Mouse (Mus musculus) intestine, postnatal 0 days (tissue): ENCODE measurements at regions not wholly inside any gene's neighbourhood (a gene's known extent, or its start where the extent isn't known, plus 50 kb on each side); places are given as distances from the start of the nearest gene placed in this dataset.

Experiments used
- ATAC-seq: fragments of 200-750 bp; cut with Nextera tagmentation; 2 replicates; pipeline ENCODE4 v1.8.0; 2017; ENCODE audit warnings: mild to moderate bottlenecking, moderate TSS enrichment, moderate library complexity
- H3K27ac ChIP-seq: fragments of 300-500 bp; sonication (generic); 2 replicates; pipeline ENCODE4 v1.5.1; 2014; ENCODE audit warnings: mild to moderate bottlenecking, low read depth, low read length, moderate library complexity
- H3K27me3 ChIP-seq: fragments of 300-500 bp; sonication (generic); replicated peaks from 2 replicates; pipeline ENCODE4 v1.6.1; 2014; ENCODE audit warnings: low read length, mixed read lengths; ENCODE audit not compliant: control insufficient read depth, insufficient read depth
- H3K36me3 ChIP-seq: fragments of 300-500 bp; sonication (generic); 2 replicates; pipeline ENCODE4 v1.6.1; 2014; ENCODE audit warnings: mild to moderate bottlenecking, moderate library complexity; ENCODE audit not compliant: control insufficient read depth, insufficient read depth
- H3K4me1 ChIP-seq: fragments of 300-500 bp; sonication (generic); replicated peaks from 2 replicates; pipeline ENCODE4 v1.6.1; 2014; ENCODE audit warnings: antibody characterized with exemption, low read length, mixed read lengths; ENCODE audit not compliant: control insufficient read depth, insufficient read depth
- H3K4me2 ChIP-seq: fragments of 300-500 bp; sonication (generic); replicated peaks from 2 replicates; pipeline ENCODE4 v1.6.1; 2014; ENCODE audit warnings: low read depth, mild to moderate bottlenecking, moderate library complexity
- H3K4me3 ChIP-seq: fragments of 300-500 bp; sonication (generic); 2 replicates; pipeline ENCODE4 v1.5.1; 2014; ENCODE audit warnings: low read depth, low read length
- H3K9ac ChIP-seq: fragments of 300-500 bp; sonication (generic); 2 replicates; pipeline ENCODE4 v1.6.1; 2014; ENCODE audit warnings: mild to moderate bottlenecking, low read depth, low read length
- H3K9me3 ChIP-seq: fragments of 300-500 bp; sonication (generic); 2 replicates; pipeline ENCODE4 v1.6.1; 2016; ENCODE audit warnings: mixed run types; ENCODE audit not compliant: control insufficient read depth
- CTCF ChIP-seq: sonication (generic); IDR thresholded peaks from 2 replicates; pipeline ENCODE4 v1.5.1; 2016; ENCODE audit warnings: low read depth, mild to moderate bottlenecking, control low read depth, antibody characterized with exemption, moderate library complexity
- WGBS: fragments of 180-500 bp; shearing (Covaris S2); extraction: QIAGEN DNeasy Blood & Tissue Kit; methylation state at CpG from one replicate; pipeline ENCODE4 v1.1.7; 2014; 5-methylcytosine and 5-hydroxymethylcytosine counted together

GRCm38 (mm10) chr11:25357717-25358411, 852.7 kb downstream of the 5730522E02Rik start:
- ATAC-seq = no peak
- WGBS = 11% methylated on average over 10 of the region's 10 CpGs
- Histone ChIP-seq H3K27me3 (no peaks in the 10 kb centered on the region), H3K4me1 (no peaks in the 10 kb centered on the region), H3K4me3 (peak overlapping the region; percentile 17), H3K9me3 (no peaks in the 10 kb centered on the region), H3K4me2 (peak overlapping the region; percentile 50), H3K9ac (no peak overlapping the region), H3K27ac (no peak overlapping the region), H3K36me3 (no peaks in the 10 kb centered on the region)
- no peak for TF ChIP-seq CTCF

DNA sequence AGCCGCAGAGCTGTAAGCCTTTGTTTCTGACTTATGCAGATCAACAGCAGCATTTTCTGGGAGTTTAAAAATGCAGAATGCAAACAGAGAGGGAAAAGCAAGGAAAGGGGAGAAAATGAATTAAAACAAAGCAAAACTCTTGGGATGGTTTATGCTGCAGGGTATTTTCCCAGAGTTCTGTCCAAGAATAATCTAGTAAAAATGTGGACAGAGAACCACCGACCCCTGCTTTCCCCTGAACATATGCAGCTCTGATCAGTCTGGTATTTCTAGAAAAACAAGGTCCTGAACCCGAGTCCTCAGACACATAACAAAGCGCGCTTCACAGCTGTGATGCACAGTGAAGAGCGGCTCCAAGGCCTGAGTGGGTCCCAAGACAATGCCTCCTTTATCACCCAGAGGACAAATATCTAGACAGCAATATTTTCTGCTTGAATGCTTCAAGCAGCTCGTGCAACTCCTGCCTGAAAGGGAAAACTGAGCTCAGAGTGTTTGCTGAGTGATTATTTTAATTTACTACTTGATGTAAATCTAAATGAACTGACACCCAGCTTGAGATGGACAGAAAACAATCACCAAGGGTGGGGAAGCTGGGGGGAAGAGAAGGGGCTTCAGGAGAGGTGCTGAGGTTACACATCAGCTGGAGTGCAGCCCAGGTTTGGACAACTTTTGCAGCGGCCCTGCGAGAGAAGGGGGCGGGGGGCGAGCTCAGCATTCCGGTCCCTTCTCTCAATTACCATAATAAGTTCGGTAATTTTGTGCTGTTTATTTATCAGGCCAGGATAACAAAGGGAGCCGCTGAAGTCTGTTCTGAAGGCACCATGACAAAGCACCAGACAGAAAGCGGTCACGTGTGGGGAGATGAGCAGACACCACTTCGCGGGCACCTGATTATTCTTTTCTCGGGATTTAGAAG, 853.6 kb downstream of the 5730522E02Rik start:
- ATAC-seq = no peak
- TF ChIP-seq CTCF = no peak

DNA sequence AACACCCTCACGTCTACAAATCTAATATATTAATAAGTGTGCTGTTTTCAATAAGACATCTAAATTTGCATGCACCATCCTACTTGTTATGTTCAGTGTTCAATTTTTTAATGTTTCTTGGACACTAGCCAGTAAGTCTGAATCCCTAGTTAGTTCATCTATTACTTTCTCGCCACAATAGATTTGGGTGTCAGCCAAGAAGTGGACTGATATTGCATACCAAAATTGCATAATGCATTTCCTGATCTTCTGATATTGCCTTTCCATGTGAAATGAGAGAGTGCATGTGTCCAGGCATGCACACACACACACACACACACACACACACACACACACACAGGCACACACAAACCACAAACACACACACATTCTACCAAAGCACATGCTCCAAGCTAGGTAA, 874.9 kb downstream of the 5730522E02Rik start:
- ATAC-seq = no peak
- Histone ChIP-seq H3K4me1 (no peaks in the 10 kb centered on the region), H3K4me2 (no peak overlapping the region), H3K36me3 (no peaks in the 10 kb centered on the region), H3K27me3 (no peaks in the 10 kb centered on the region), H3K27ac (no peak overlapping the region), H3K9me3 (no peaks in the 10 kb centered on the region), H3K9ac (no peak overlapping the region), H3K4me3 (no peak overlapping the region)
- no peak for TF ChIP-seq CTCF
- 52% methylated on average over 2 of the region's 2 CpGs for WGBS

More for the DNA sequence above, 853.6 kb downstream of the 5730522E02Rik start:
- Histone ChIP-seq H3K27ac (no peak overlapping the region), H3K36me3 (no peaks in the 10 kb centered on the region), H3K4me1 (no peaks in the 10 kb centered on the region), H3K4me3 (peak overlapping the region; percentile 17), H3K9ac (no peak overlapping the region), H3K9me3 (no peaks in the 10 kb centered on the region), H3K27me3 (no peaks in the 10 kb centered on the region), H3K4me2 (peak overlapping the region; percentile 50)
- WGBS = 14% methylated on average over 19 of the region's 19 CpGs

GRCm38 (mm10) chr11:25330696-25331095, 879.9 kb downstream of the 5730522E02Rik start:
- WGBS = 68% methylated on average over 4 of the region's 4 CpGs
- no peak for ATAC-seq
- H3K27me3 ChIP-seq = no peaks in the 10 kb centered on the region

GRCm38 (mm10) chr11:25322426-25322825, 888.1 kb downstream of the 5730522E02Rik start:
- H3K4me3 ChIP-seq = no peak overlapping the region
- no peak for ATAC-seq
- no peak overlapping the region for H3K27ac ChIP-seq
- H3K4me1 ChIP-seq = no peaks in the 10 kb centered on the region
- no peak overlapping the region for H3K4me2 ChIP-seq
- no peak overlapping the region for H3K9ac ChIP-seq
- H3K9me3 ChIP-seq = no peaks in the 10 kb centered on the region
- no peaks in the 10 kb centered on the region for H3K27me3 ChIP-seq
- no peaks in the 10 kb centered on the region for H3K36me3 ChIP-seq
- TF ChIP-seq CTCF = no peak

More at GRCm38 (mm10) chr11:25330696-25331095, 879.9 kb downstream of the 5730522E02Rik start:
- H3K4me2 ChIP-seq = no peak overlapping the region
- H3K4me3 ChIP-seq = no peak overlapping the region
- H3K4me1 ChIP-seq = no peaks in the 10 kb centered on the region
- no peaks in the 10 kb centered on the region for H3K36me3 ChIP-seq
- no peak for TF ChIP-seq CTCF
- no peaks in the 10 kb centered on the region for H3K9me3 ChIP-seq
- H3K27ac ChIP-seq = no peak overlapping the region
- H3K9ac ChIP-seq = no peak overlapping the region

- ATAC-seq = no peak
- 90% methylated on average over 4 of the region's 4 CpGs for WGBS
- no peak for TF ChIP-seq CTCF
- H3K36me3 ChIP-seq = no peaks in the 10 kb centered on the region
- H3K4me3 ChIP-seq = no peak overlapping the region
- H3K4me1 ChIP-seq = no peaks in the 10 kb centered on the region
- H3K4me2 ChIP-seq = no peak overlapping the region
- H3K27ac ChIP-seq = no peak overlapping the region
- no peak overlapping the region for H3K9ac ChIP-seq
- no peaks in the 10 kb centered on the region for H3K27me3 ChIP-seq
- H3K9me3 ChIP-seq = no peaks in the 10 kb centered on the region
Measured at GRCm38 (mm10) chr11:25321494-25321893, 889.1 kb downstream of the 5730522E02Rik start.
